ENCODE assay signal across 8 mouse cellular contexts in the genomic region with DNA sequence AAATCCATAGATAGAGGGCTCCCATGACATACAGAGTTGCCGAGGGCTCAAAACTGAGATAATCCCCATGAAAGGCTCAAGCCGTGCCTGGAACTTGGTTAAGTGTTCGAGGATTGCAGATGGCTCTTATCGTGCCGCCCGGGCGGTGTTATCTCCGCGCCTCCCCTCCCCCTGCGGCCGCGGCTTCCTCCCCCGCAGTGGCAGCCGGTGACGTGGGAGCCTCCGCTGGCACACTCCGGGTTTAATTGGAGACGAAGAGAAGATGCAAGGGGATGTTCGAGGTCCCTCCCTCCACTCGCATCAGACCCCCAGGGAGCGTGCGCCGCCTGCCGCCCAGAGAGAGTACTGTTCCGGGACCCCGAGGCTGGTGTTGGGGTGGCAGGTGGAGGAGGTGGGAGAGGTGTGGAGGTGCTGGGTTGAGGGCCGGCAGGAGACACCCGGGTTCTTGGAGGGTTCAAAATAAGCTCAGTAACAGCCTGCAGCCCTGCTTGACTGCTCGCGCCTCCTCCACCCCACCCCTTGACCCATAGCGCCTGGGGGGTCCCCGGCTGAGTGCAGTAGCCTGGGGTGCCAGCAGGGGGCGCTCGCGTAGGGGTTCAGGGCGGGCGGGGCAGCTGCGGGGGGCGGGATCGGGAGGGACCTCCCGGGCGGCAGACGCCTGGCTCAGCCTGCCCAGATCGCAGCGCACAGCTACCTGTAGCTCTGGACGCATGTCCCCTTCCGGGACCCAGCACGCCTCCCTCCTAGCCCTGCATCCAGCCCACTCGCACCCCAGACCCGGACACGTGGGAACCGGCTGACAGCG. TPM values are rescaled to one million over a fixed set of nuclear protein-coding genes. Genes with fewer than 3 reads are reported as not detected.
DNase-seq lines count a peak whose midpoint lies in the region; ATAC-seq and TF ChIP-seq lines count a peak whose summit lies in the region.

A gene (plus strand): TSS at position 244 of the 805 bp plus-strand sequence.

- H3K9me3 ChIP-seq in forebrain, embryonic 11.5 days (ENCODE audit: control insufficient read depth, low read length): no peaks in the 10 kb centered on the region
- no peaks in the 10 kb centered on the region for H3K9me3 ChIP-seq in hindbrain, embryonic 15.5 days

- no peaks in the 10 kb centered on the region for H3K36me3 ChIP-seq in forebrain, embryonic 11.5 days (ENCODE audit: control insufficient read depth, insufficient read depth, low read length)
- H3K36me3 ChIP-seq in hindbrain, embryonic 15.5 days: no peaks in the 10 kb centered on the region

- DNase-seq in Muller cell, postnatal 12 days (ENCODE audit: inconsistent ontology term): peak; percentile 62
- DNase-seq in c-Kit-positive CD71-negative TER-119-negative erythroid progenitor cells, embryonic 14.5 days (ENCODE audit: low read depth): peak; percentile 69
- DNase-seq in forebrain, embryonic 11.5 days (ENCODE audit: low spot score): peak; percentile 75
- peak; percentile 82 to 83 for DNase-seq in left cerebral cortex, adult 2 months (ENCODE audit: extremely low spot score in 1 of 2, low spot score in 2 of 2)
- peak; percentile 24 for DNase-seq in lung, postnatal 36 days
- DNase-seq in retina, postnatal 7 days (ENCODE audit: low read depth, low spot score): peak; percentile 27
- DNase-seq in thymus, postnatal 4 days: peak; percentile 95

- peak within 1 kb of the TSS; percentile 14; the same call in 1 of the 2 replicates for H3K4me3 ChIP-seq in forebrain, embryonic 11.5 days (ENCODE audit: low read depth, low read length)
- H3K4me3 ChIP-seq in hindbrain, embryonic 15.5 days: peak within 1 kb of the TSS; percentile 31
- H3K4me3 ChIP-seq in left cerebral cortex, adult 2 months: peak within 1 kb of the TSS; percentile 70

- peak; percentile 49 for ATAC-seq in forebrain, embryonic 11.5 days (replicated peaks; ENCODE audit: low FRiP score)
- ATAC-seq in hindbrain, embryonic 15.5 days (ENCODE audit: low FRiP score, low read depth): peak; percentile 40; the same call in 1 of the 2 replicates

- H3K4me1 ChIP-seq in forebrain, embryonic 11.5 days (replicated peaks; ENCODE audit: control insufficient read depth, insufficient read depth, low read length): peaks cover 10% of the 10 kb centered on the region; the same call in 1 of the 2 replicates
- peaks cover 14% of the 10 kb centered on the region for H3K4me1 ChIP-seq in hindbrain, embryonic 15.5 days (replicated peaks)

- no peak within 1 kb of the TSS for H3K9ac ChIP-seq in forebrain, embryonic 11.5 days (ENCODE audit: low read length)
- peak within 1 kb of the TSS; percentile 22; the same call in 1 of the 2 replicates for H3K9ac ChIP-seq in hindbrain, embryonic 15.5 days

- peak within 1 kb of the TSS; percentile 49 for H3K4me2 ChIP-seq in forebrain, embryonic 11.5 days (ENCODE audit: low read depth, low read length, severe bottlenecking)
- peak within 1 kb of the TSS; percentile 56 for H3K4me2 ChIP-seq in hindbrain, embryonic 15.5 days

- WGBS in forebrain, embryonic 11.5 days: 1% methylated on average over 49 of the region's 53 CpGs
- WGBS in hindbrain, embryonic 15.5 days: 1% methylated on average over 53 of the region's 53 CpGs

- intact Hi-C loops in left cerebral cortex, adult 2 months (cut with DNase I): loop anchor here (1.0 to 2.0 kb wide), 2 partner anchors 24 to 28 kb away; no protein-coding TSS in a partner anchor

- no peak within 1 kb of the TSS for H3K27ac ChIP-seq in forebrain, embryonic 11.5 days (ENCODE audit: low read depth, low read length)
- H3K27ac ChIP-seq in hindbrain, embryonic 15.5 days (replicated peaks): no peak within 1 kb of the TSS
- peak within 1 kb of the TSS; percentile 88 for H3K27ac ChIP-seq in left cerebral cortex, adult 2 months

- H3K27me3 ChIP-seq in forebrain, embryonic 11.5 days (ENCODE audit: control insufficient read depth, insufficient read depth, low read length): peaks cover 30% of the 10 kb centered on the region
- peaks cover 44% of the 10 kb centered on the region for H3K27me3 ChIP-seq in hindbrain, embryonic 15.5 days

- peak; percentile 67 for TF ChIP-seq CTCF in left cerebral cortex, adult 2 months (IDR thresholded peaks at IDR 0.05)

RNA-seq across cellular contexts. Expression of the gene that starts here (rescaled TPM):
- polyA plus RNA-seq in forebrain, embryonic 11.5 days (2014; fragmentation: Nextera tagmentation; extraction: Ambion mirVana): not detected in 2 replicates
- polyA plus RNA-seq in hindbrain, embryonic 15.5 days (2015; fragmentation: Nextera tagmentation; extraction: Ambion mirVana): 0.78 and 0.92 TPM in 2 replicates
- total RNA-seq in left cerebral cortex, adult 2 months (2021): 10 to 100 TPM; 85.3 TPM

Comparison
In these comparisons a context has a peak if more than half of its experiments do, and no peak if none do; other contexts are left out.
1. Peak in DNase-seq, ATAC-seq, H3K4me3 ChIP-seq and H3K4me2 ChIP-seq in forebrain, embryonic 11.5 days; RNA of the gene not detected or under 1 TPM.
2. Peak in ATAC-seq, H3K4me3 ChIP-seq, H3K9ac ChIP-seq and H3K4me2 ChIP-seq in hindbrain, embryonic 15.5 days; RNA of the gene not detected or under 1 TPM.
3. DNase-seq: peak in every context shown above with its lines; median percentile 95 in thymus, postnatal 4 days; 82 in left cerebral cortex, adult 2 months; 75 in forebrain, embryonic 11.5 days; 69 in c-Kit-positive CD71-negative TER-119-negative erythroid progenitor cells, embryonic 14.5 days; 62 in Muller cell, postnatal 12 days; 27 in retina, postnatal 7 days; 24 in lung, postnatal 36 days.
4. H3K4me3 ChIP-seq: peak in every context shown above with its lines; median percentile 70 in left cerebral cortex, adult 2 months; 31 in hindbrain, embryonic 15.5 days; 14 in forebrain, embryonic 11.5 days.